Mouse (Mus musculus): ENCODE measurements at regions not wholly inside any gene's neighbourhood (a gene's known extent, or its start where the extent isn't known, plus 50 kb on each side); places are given as distances from the start of the nearest gene placed in this dataset.

- no peak for DNase-seq (ENCODE audit: low spot score in 2 of 2)
These were observed 84.7 kb upstream of the A1bg start for GRCm38 (mm10) chr15:61007461-61008059.

DNA sequence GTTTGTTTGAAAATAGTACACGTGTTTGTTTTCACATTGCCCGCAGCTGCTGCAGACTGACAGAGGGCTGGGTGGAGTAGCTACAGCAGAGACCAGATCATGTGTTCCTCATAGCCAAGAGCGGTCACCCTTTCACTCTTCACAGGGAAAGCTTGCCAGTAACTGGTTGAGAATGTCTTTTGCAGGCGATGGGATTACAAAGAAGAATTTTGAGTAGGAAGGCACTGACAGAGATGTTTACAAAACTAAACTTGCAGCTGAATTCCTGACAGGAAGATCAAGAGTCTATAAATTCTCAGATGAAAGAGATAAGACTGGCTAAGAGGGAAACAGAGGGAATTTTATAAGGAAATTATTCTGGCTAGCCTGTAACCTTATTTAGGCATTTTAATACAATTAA lies 83.8 kb upstream of the A1bg start:
- no peak for DNase-seq (ENCODE audit: low spot score in 2 of 2)

GRCm38 (mm10) chr15:60993971-60994690 lies 71.3 kb upstream of the A1bg start:
- DNase-seq (ENCODE audit: low spot score in 2 of 2): no peak

GRCm38 (mm10) chr15:60993394-60993793 lies 70.6 kb upstream of the A1bg start:
- no peak for DNase-seq (ENCODE audit: low spot score in 2 of 2)

- no peak for DNase-seq (ENCODE audit: low spot score in 2 of 2)
These were observed 59.8 kb upstream of the A1bg start for GRCm38 (mm10) chr15:60982576-60982975.
